Mouse (Mus musculus): ENCODE results near the gene Ly6g6d.

Ly6g6d gene

DNA sequence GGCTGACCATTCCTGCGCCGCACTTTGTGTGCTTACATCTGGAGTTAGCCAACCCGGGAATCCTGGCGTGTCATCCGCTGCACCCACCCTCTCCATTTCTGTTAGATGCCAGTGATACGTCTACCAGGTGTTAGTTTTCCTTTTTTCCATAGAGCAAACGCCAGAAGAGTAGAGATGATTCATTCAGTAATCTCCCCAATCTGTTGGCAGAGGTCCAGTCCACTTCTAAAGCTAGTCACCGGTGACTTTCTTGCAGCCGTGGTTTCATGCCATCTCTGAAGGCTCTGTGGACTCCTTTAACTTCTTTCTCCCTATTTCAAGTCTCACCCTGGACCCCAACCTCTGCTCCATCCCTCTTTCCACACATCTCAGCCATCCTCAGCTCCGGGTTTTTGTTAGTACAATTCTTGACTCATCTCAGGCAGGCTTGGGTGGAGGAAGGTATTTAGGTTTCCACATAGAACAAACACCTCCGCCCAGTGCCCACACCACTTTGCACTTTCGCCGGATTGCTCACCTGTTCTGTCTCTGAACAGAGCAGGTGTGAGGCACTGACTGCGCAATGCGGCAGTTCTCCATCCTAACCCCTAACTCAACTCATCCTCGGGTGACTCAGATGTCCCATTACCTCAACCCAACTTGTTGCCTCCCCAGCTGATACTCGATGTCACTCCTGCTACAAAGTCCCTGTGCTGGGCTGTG lies 9.5 kb downstream of the Ly6g6d start:
- DNase-seq (ENCODE audit: inconsistent ontology term), result no peak

DNA sequence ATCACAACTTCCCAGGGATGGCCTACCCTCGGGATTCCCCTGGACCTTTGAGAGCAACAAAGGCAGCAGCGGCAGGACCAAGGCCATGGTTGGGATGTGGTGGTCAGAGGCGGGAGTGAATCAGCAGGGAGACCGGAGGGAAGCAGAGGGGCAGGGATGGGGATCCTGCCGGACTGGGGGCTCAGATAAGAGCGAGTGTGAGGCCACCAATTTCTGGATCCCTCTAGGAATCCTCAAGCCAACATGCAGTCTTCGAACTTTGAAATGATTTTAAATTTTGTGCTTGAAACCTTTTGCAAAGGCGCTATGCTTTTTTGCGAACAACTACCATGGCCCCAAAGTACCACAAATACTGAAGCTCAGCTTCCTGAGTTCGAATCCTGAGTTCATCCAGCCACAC lies 11.8 kb downstream of the Ly6g6d start, which contains the start of gene Mpig6b:
Gene Mpig6b (minus strand): TSS at position 101 of the 400 bp plus-strand sequence.
- no peak for DNase-seq (ENCODE audit: inconsistent ontology term)

DNA sequence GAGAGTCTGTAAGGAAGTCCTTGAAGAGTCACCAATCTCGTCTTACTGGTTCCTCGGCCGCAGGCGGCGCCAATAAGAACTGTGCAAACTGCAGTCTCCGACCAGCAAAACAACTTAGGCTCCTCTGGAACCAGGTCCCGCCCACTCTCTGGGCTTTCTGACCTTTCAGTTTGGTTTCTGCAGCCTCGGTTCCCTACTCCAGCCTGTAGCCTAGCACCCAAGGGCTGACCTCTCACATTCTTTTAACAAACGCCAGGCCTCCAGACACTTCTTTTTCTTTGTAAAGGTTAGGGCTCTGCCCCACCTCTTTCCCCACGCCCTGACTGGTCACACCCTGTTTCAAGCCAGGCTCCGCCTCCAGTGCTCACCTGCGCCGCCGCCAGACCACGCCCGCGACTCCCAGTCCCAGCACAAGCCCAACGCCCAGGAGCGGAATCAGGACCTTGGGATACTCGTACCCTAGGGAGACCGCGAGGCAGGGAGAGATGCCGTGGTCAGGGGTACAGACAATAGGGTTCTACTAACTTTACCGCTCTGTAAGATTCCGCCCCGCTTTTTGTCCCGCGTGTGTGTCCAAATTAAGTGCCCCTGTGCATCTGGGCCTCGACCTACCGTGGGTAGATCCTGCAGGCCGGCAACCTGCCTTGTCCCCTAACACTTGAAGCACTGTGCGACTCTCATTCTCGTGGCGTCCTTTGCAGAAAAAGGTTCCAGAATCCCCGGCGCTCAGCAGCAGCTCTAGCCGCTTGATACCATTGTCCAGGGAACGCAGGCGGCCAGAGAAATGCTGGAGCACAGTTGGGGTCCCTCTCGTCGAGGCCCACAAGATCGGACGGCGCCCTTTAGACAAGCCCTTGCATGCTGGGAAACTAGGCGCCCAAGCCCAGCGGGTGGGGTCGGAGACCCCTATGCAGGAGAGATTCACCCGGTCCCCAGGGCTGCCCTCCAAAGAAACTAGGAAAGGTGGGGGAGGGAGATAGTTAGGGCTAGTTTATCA lies 12.6 kb downstream of the Ly6g6d start, which contains the start of gene Ly6g6c:
Gene Ly6g6c (plus strand): TSS at position 438 of the 997 bp plus-strand sequence.
- DNase-seq (ENCODE audit: inconsistent ontology term), result no peak

DNA sequence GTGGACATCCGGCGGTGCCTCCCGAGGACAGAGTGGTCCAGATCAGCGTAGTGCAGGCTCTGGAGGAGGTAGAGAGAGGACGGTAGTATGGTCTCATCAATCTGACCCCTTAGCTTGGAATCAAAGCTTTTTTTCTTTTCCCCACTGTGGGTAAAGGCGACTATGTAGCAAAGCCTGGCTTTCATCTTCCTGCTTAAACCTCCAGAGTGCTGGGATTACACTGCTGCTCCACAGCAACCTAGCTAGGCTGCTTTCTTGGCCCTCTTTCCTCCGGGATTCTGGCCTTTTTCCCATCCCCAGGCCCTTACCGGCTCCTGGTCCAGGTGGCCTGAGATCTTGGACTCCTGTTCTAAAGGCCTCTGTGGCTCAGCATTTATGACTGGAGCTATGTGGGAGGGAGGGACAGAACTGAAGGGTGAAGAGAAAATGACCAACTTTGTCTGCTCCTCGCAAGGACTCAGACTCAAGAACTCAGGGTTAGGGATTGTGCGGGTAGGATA lies 13.4 kb downstream of the Ly6g6d start:
- no peak for DNase-seq (ENCODE audit: inconsistent ontology term)

DNA sequence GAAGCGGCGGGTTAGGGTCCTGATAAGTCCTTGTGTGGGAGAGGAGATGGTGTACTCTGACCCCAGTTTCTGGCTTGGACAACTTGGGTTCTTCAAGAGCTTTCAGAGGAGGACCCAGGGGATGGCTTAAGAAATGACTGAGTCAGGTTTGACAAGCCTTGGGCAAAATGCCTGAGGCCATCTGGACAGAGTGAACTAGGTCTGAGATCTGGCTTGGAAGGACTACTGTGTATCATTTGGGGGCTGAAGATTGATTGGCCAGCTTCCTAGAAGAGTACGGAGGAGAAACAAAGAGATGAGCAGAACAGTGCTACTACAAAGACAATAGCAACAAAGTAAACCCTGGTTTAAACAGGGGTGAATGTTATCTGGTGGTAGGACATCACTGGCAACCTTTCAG lies 14.4 kb downstream of the Ly6g6d start:
- DNase-seq (ENCODE audit: inconsistent ontology term), result no peak

DNA sequence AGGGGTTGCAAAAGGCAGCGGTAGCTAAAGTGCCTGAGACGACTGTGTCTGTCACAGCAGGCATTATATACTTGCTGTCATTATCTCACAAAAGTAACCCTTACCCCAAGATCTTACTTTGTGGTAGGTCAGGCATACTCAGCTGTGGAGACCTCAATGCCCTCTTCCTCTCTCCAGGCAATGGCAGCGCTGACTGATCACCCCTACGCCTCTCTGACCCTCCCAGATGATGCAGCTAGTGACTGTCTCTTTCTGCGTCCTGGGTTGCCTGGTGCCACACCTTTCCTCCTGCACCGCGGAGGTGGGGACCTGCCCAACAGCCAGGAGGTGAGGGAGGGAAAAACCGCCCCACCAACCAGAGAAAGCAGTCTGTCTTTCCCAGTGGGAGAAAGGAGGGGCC lies 16.6 kb downstream of the Ly6g6d start:
- no peak for DNase-seq (ENCODE audit: inconsistent ontology term)

DNA sequence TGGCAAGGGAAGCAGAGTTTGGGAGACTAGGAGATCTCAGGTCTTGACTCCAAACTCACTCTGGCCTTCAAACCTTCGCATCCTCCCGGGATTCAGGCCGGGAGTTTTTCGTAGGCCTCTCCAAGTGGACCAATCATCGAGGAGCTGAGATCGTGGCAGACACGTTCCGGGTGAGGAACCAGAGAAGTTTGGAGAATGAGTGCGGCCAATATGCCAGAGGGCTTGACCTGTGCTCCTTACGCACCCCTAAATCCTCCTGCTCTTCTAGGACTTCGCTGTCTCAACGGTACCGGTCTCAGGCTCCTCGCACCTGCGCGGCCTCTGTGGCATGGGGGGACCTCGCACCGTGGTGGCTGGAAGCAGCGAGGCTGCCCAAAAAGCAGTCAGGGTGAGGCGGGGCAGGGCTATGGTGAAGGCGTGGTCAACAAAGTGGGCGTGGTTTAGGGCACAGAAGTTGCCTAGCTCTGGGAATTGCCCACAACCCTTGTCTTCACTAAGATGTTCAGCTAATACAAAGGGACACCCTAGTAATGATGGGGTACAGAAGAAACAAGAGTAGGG lies 17.0 kb downstream of the Ly6g6d start:
- no peak for DNase-seq (ENCODE audit: inconsistent ontology term)

DNA sequence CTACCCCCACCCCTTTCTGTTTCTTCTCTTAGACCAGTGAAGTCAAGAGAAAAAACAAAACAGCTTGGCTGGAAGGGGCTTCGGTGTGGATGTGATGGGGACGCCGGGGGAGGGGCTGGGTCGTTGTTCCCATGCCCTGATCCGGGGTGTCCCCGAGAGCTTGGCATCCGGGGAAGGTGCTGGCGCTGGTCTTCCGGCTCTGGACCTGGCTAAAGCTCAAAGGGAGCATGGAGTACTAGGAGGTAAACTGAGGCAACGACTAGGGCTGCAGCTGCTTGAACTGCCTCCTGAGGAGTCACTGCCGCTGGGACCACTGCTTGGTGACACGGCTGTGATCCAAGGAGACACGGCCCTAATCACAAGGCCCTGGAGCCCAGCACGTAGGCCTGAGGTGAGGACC lies 17.8 kb downstream of the Ly6g6d start:
- DNase-seq (ENCODE audit: inconsistent ontology term), result no peak

DNA sequence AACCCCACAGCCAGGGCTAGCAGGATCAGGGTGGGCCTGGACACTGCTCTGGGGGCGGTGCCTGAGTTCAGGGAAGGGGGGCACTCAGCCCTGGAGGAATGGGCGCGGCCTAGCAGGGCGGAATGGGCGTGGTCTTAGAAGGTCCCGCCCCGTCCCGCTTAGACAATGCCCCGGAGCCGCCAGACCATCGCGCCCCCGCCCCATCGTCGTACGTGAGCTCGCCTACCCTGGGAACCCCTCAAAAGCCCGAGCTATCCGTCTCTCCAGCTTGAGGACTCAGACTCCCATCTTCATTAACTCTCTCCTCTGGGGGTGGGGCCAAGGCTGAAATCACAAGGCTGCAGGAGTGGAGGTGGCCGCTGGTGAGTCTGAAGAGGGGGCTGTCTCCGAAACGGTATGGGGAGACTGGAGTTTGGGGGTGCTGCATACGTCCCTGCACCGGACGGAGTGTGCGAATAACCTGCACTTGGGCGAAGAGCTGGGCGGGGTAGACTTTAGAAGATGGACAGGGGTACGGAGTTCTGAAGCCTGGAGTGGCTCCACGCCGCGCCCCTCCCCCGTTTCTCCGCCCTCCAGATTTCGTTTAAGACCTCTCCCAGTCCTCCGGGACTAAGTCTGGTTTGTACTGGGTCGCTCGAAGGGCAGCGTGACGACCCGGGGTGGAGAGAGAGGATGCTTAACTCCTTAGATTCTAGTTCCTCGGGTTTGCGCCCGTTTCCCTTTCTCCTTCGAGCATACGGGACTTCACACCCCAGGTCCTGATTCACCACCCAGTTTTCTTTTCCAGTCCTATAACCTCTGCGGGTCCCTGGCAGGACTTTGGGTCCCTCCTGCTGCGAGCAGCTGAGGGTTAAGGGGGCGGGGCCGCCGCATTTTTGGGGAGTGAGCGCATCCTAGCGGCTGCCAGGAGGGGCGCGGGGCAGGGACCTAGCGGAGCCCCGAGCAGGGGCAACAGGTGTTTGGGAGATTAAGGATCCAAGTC lies 18.7 kb downstream of the Ly6g6d start, which contains the start of gene Ddah2:
Gene Ddah2 (plus strand): TSS at position 125 of the 982 bp plus-strand sequence.
- DNase-seq (ENCODE audit: inconsistent ontology term), result peak; percentile 95

DNA sequence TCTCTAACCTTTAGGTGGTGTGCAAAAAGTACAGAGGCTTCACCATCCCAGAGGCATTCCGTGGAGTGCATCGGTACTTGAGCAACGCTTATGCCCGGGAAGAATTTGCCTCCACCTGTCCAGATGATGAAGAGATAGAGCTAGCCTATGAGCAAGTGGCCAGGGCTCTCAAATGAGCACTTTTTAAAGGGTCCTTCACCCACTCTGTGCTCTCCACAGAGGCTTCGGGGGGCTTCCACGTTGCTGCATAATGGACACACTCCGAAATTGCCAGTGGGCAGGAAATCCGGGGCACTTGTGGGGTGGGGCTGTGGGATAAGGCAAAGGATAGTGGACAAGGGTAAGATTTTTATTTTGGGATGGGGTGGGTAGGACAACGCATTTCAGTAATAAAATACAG lies 19.5 kb downstream of the Ly6g6d start:
- no peak for DNase-seq (ENCODE audit: inconsistent ontology term)

DNA sequence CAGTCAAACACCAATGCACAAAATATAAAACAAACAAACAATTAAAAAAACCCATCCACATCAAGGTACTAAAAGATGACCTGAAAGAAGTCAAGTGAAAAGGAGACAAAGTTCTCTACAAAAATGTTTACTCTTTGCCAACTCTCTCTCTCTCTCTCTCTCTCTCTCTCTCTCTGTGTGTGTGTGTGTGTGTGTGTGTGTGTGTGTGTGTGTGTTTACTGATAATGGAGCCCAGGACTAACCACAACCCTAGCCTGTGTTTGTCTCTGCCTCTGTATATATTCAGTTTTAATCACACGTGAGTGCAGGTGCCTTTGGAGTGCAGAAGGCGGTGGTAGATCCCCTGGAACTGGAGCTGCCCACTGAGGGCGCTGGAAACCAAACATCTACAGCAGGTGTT lies 20.8 kb downstream of the Ly6g6d start:
- DNase-seq (ENCODE audit: inconsistent ontology term), result no peak

DNA sequence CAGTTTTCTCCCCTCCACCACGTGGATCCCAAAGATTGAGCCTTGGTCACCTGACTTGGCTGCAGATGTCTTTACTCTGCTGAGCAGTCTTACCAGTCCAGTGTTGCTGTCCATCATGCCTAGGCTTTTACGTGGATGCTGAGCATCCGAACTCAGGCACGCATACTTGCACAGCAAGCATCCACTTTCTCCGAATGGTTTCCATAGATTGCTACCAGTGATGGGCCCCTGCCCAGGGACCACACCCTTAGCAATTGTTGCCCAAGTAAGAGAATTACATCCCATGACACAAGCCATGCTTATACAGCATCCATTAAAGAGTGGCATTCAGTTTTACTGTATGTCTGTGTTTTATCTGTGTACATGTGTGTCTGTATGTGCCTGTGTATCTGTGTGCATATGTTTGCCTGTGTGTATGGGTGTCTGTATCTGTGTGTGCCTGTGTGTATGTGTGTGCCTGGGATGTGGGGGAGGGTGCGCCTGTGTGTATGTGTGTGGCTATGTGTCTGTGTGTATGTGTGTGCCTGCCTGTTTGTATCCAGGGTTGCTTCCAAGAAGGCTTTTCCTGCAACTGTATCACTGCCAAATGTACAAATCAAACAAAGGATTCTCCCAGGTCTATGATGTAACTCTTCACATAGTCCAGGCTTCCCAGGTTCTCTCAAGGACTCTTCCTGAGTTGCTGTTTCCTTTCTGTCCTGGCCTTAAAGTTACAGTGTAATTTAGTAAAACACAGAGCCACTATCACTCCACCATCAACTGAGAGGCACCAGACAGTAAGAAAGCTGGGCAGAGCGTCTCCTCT lies 22.0 kb downstream of the Ly6g6d start:
- no peak for DNase-seq (ENCODE audit: inconsistent ontology term)

DNA sequence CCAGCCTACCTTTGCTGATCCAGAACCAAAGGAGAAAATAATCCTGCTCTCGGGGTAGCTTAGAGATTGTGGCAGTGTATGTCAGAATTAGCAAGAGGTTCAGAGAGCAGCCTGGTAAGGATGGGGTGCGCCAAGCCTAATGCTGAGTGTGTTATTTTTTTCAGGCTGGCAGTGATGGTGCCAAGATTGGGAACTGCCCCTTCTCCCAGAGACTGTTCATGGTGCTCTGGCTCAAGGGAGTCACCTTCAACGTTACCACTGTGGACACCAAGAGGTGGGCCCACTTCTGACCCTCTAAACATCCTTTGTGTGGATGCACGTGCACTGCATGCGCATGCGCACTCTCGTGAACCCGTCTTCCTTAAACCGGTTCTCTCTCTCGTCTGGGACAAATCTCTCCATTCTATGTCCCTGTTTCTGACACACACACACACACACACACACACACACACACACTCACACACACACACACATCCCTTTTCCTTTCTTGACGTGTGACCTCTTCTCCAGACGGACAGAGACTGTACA lies 25.5 kb downstream of the Ly6g6d start:
- DNase-seq (ENCODE audit: inconsistent ontology term), result no peak

DNA sequence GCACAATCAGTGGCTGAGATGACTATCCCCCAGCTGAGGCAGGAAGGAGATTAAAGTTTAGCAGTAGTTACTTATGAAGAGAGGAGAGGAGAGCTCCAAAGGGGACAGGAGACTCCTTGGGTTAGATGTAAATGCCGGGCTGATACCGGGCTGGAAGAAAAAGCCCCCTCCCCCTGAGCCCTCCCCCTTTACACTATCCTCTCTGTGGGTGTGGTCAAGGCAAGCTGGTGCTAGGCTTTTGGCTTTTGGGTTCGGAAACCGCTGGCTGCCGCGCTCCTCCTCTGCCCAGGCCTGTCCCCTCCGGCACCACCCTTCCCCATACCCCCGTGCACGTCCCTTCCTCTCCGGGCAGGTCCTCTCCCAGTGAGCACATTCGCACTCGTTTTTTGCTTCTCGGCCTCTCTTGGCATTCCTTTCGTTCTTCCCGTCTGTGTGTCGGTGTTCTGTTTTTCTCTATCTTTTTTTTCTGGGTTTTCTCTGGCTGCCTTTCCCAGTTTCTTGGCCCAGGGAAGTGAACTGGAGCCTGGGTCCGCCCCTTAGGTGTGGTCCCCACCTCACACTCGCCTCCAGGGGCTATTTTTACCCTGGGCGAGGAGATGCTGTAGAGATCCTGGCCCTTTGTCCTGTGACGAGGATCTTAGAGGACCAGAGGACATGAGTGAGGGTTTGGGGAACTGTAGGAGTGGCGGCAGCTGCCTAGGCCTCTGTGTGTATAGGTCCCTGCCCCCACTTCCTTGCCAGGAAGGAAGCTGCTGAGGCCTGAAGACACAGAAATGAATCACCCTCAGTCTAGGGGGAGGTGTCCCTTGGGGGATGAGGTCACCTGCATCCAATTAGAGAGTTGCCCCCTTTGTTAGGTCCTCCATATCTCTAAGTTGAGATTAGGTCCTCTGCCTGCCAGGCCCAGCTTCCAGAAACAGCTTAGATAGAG lies 26.4 kb downstream of the Ly6g6d start:
- peak; percentile 95 for DNase-seq (ENCODE audit: inconsistent ontology term)

DNA sequence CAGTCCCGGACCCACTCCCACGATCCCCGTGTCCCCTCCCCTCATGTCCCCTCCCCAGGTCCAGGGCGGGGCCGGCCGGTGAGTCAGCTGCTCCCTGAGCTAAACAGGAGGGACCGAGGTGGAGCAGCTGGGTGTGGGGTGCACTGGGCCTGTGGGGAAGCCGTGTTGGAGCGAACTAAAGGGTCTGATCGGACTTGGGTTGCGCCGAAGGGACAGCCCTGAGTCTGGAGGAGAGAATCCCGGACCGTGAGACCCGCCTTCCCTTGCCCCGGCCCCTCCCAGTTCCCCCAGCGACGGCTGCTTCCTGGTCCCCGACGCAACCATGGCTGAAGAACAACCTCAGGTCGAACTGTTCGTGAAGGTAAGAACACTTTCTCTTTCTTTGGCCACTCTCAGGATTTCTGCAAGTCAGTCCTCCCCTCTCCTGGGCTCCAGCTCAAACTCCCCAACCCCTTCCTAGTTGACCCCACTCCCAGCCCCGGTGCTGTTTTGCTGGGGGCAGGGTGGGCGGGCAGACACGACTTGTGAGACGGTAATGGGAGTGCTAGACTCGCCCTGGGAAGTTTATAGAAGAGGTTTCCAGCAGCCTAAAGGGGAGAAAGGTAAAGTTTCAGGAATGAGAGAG lies 27.6 kb downstream of the Ly6g6d start:
- DNase-seq (ENCODE audit: inconsistent ontology term), result peak; percentile 80

DNA sequence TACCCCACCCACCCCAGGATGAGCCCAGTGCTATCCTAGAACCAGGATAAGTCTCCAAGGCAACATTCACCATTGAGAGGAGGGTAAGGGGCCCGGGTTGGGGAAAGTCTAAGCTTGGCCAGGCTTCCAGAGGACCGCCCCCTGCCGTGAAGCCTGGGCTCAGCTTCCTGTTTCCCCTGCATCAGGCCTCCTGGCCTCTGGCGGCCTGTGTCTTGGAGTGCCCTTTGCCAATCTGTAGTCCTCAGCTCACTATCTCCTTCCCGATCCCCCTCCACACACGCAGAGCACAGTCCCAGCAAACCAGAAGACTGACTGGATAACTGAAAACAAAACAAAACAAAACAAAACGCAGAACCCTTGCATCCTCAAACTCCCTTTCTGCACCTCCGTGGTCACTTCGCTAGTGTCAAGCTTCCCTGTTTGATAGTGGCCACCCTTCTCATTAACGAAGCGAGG lies 28.3 kb downstream of the Ly6g6d start, which contains the start of gene Clic1:
Gene Clic1 (plus strand): TSS at position 406 of the 456 bp plus-strand sequence.
- DNase-seq (ENCODE audit: inconsistent ontology term), result peak; percentile 67

DNA sequence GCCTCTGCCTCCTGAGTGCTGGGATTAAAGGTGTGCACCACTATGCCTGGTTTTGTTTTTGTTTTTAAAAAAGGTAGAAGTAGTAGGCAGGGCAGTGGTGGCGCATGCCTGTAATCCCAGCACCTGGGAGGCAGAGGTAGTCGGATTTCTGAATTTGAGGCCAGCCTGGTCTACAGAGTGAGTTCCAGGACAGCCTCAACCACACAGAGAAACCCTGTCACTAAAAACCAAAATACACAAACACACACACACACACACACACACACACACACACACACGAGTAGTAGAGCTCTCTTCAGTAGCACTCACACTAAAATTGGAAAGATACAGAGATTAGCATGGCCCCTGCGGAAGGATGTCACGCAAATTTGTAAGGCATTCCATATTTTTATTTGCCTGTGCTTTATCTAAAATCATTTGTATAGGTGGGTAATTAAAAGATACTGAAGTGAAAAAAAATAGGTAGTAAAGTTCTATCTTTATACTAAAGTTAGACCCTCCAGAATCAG lies 28.9 kb downstream of the Ly6g6d start:
- no peak for DNase-seq (ENCODE audit: inconsistent ontology term)
